Mouse (Mus musculus) midbrain, embryonic 11.5 days (tissue): ENCODE results near the gene Galnt2. TPM values are rescaled to one million over a fixed set of nuclear protein-coding genes. Genes with fewer than 3 reads are reported as not detected.

Source experiments
- ATAC-seq: fragments of 200-750 bp; cut with Nextera tagmentation; 2 replicates; pipeline ENCODE4 v1.8.0; 2017; ENCODE audit warnings: moderate TSS enrichment, moderate library complexity; ENCODE audit not compliant: low FRiP score
- DNase-seq: peaks from one replicate; pipeline ENCODE4 v3.0.0; 2015; ENCODE audit warnings: low spot score; ENCODE audit errors: missing footprints
- H3K27ac ChIP-seq: fragments of 300-500 bp; sonication (generic); 2 replicates; pipeline ENCODE4 v1.5.1; 2014; ENCODE audit warnings: low read depth, low read length
- H3K27me3 ChIP-seq: fragments of 300-500 bp; sonication (generic); 2 replicates; pipeline ENCODE4 v1.6.1; 2014; ENCODE audit warnings: mild to moderate bottlenecking, low read length, moderate library complexity, mixed read lengths; ENCODE audit not compliant: control insufficient read depth, insufficient read depth
- H3K36me3 ChIP-seq: fragments of 300-500 bp; sonication (generic); 2 replicates; pipeline ENCODE4 v1.6.1; 2014; ENCODE audit warnings: mild to moderate bottlenecking, low read length, moderate library complexity, mixed read lengths; ENCODE audit not compliant: control insufficient read depth, insufficient read depth
- H3K4me1 ChIP-seq: fragments of 300-500 bp; sonication (generic); 2 replicates; pipeline ENCODE4 v1.6.1; 2014; ENCODE audit warnings: low read length; ENCODE audit not compliant: control insufficient read depth, insufficient read depth
- H3K4me2 ChIP-seq: fragments of 300-500 bp; sonication (generic); 2 replicates; pipeline ENCODE4 v1.6.1; 2014; ENCODE audit warnings: mild to moderate bottlenecking, moderate library complexity
- H3K4me3 ChIP-seq: fragments of 300-500 bp; sonication (generic); 2 replicates; pipeline ENCODE4 v1.5.1; 2014; ENCODE audit warnings: low read depth, low read length
- H3K9ac ChIP-seq: fragments of 300-500 bp; sonication (generic); 2 replicates; pipeline ENCODE4 v1.6.1; 2014; ENCODE audit warnings: low read length
- H3K9me3 ChIP-seq: fragments of 300-500 bp; sonication (generic); 2 replicates; pipeline ENCODE4 v1.6.1; 2016; ENCODE audit warnings: low read length; ENCODE audit not compliant: control insufficient read depth
- WGBS: fragments of 180-500 bp; shearing (Covaris S2); extraction: QIAGEN DNeasy Blood & Tissue Kit; methylation state at CpG from one replicate; pipeline ENCODE4 v1.1.7; 2014; 5-methylcytosine and 5-hydroxymethylcytosine counted together
- polyA plus RNA-seq: library from polyadenylated mRNA; unstranded; fragments of >200 nt; fragmentation: Nextera tagmentation; extraction: Ambion mirVana; gene quantifications from 2 replicates; pipeline ENCODE4 v1.2.1, GENCODE M21; 2014

Gene Galnt2
- polyA plus RNA-seq, 1 experiment from 2014 or later = 76.6 TPM

DNA sequence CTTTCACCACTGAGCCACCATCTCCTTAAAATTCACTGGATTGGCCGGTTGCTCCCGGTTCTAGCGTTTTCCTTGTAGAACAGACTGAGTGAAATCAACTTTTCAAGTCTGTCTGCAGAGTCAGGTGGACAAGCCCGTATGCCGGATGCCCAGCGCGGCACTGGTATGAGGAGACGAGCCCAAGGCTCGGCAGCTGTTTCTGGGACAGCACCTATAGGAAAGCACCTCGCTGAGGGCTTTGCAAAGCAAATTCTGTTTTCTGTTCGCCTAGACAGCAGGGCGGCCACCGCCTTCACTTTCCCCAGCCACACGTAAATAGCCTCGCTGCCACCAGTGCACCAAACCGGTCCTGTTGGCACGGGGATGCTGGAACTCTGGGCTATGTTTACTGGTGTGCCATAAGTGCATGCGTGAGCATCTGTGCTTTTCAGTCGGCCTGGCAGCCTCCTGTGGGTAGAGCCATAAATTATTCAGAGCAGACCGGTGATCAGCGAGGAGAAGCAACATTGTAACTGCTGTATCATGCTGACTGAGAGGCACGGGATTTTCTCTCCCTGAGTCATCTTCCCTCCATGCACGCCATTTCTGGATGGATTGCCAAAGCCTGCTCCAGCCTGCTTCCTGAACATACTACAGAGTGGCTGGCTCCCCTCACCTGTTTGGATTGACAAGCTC lies 155.2 kb downstream of the Galnt2 start:
- 87% methylated on average over 23 of the region's 23 CpGs for WGBS
- H3K9ac ChIP-seq = no peak overlapping the region
- H3K4me3 ChIP-seq = no peak overlapping the region
- DNase-seq = no peak
- no peaks in the 10 kb centered on the region for H3K9me3 ChIP-seq
- H3K4me1 ChIP-seq = peaks cover 3% of the 10 kb centered on the region; the same call in 1 of the 2 replicates
- H3K27me3 ChIP-seq = no peaks in the 10 kb centered on the region
- ATAC-seq = no peak
- H3K36me3 ChIP-seq = no peaks in the 10 kb centered on the region
- no peak overlapping the region for H3K27ac ChIP-seq
- no peak overlapping the region for H3K4me2 ChIP-seq

DNA sequence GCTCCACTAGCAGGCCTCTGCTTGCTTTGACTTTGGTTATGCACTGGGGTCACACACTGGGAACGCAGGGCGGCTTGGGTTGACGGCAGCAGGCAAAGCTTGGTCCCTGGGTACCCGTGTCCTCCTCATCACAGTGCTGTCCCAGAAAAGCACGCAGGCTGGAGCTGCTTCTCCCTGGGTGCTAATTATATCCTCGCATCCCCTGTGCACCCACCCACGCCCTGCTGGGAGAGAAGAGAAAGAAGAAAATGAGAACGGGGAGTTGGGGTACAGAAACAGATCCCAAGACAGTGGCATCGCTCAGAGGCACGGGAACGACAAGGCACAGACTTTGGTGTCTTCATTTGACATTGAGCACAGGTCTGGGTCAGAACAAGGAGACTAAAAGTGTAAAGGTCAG lies 158.3 kb downstream of the Galnt2 start:
- H3K27me3 ChIP-seq = no peaks in the 10 kb centered on the region
- H3K9ac ChIP-seq = no peak overlapping the region
- H3K9me3 ChIP-seq = no peaks in the 10 kb centered on the region
- ATAC-seq (no peak), DNase-seq (no peak)
- no peak overlapping the region for H3K4me3 ChIP-seq
- H3K36me3 ChIP-seq = no peaks in the 10 kb centered on the region
- 84% methylated on average over 11 of the region's 11 CpGs for WGBS
- no peaks in the 10 kb centered on the region for H3K4me1 ChIP-seq
- no peak overlapping the region for H3K27ac ChIP-seq
- no peak overlapping the region for H3K4me2 ChIP-seq

DNA sequence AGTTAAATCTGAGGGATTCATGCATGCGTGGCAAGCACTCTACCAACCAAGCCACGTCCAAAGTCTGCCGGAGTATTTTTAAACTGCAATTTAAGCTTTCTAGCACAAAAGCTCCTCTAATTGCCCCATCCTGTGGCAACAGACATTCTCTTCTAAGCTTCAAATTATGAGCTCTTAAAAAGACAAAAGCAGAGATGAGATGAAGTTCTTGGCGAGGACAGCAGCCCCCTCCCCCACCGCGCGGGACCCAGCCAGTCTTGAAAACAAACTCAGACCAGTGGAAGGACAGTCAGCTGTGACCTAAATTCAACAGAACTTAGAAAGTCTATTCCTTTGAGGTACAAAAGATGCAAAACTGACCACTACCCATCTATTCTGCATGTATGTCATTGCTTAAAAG lies 160.0 kb downstream of the Galnt2 start:
- H3K4me1 ChIP-seq = no peaks in the 10 kb centered on the region

DNA sequence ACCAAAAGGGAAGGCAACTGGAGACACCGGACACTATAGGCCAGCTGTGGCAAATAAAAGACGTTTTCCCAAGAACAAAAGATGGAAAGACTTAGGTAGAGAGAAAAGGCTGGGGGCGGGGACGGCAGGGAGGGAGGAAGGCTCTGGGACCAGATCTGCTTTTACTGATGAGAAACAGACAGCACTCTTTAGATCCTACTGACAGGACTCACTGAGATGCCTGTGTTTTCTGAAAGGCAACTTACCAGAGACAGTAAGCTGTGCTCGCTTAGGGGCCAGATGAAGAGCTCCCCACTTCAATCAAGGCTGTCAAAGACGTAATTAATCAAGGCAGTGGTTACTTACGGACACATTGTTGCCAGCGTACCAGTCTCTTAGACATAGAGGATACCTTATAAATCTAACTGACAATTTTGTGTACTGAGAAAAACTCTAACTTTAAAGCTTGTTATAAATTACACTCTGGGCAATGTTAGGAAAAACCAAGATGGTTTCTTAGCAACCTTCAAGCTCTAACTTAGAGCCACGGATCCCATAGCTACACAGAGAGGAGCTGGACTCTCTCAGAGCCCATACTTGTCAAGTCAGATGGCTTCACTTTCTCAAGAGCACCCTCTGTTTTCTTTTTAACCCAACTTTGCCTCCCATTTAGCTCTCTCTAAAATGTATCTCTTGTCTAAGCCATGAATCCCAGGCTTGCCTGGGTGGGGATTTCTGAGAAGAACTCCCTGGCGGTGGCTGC lies 161.3 kb downstream of the Galnt2 start:
- Histone ChIP-seq H3K9ac (no peak overlapping the region), H3K9me3 (no peaks in the 10 kb centered on the region), H3K27me3 (no peaks in the 10 kb centered on the region), H3K36me3 (no peaks in the 10 kb centered on the region), H3K4me1 (no peaks in the 10 kb centered on the region), H3K27ac (no peak overlapping the region), H3K4me2 (no peak overlapping the region), H3K4me3 (no peak overlapping the region)
- ATAC-seq (no peak), DNase-seq (peak; percentile 49)
- WGBS = 61% methylated on average over 10 of the region's 10 CpGs

More for the DNA sequence above, 160.0 kb downstream of the Galnt2 start:
- Histone ChIP-seq H3K27me3 (no peaks in the 10 kb centered on the region), H3K4me3 (no peak overlapping the region), H3K4me2 (no peak overlapping the region), H3K9me3 (no peaks in the 10 kb centered on the region), H3K27ac (no peak overlapping the region), H3K9ac (no peak overlapping the region), H3K36me3 (no peaks in the 10 kb centered on the region)
- DNase-seq = peak; percentile 8
- no peak for ATAC-seq
- 86% methylated on average over 7 of the region's 7 CpGs for WGBS

DNA sequence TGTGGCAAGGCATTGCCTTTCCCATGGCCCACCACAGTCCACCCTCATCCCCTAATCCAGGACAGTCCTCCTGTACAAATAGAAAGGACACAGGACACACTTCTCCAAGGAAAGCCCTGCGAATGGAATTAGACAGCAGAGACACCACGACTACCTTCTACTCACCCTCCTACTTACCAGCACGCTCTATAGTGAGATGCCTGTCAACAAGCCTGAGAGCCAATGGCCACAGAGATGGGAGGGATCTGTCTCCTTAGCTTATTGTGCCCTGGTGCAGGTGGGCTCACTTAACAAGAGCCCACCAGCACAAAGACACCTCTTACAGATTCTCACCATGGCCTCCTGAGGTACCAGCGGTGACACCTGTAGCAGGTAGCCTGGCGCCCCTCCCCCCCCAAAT lies 161.8 kb downstream of the Galnt2 start:
- 90% methylated on average over 5 of the region's 5 CpGs for WGBS
- Histone ChIP-seq H3K4me3 (no peak overlapping the region), H3K9ac (no peak overlapping the region), H3K4me1 (no peaks in the 10 kb centered on the region), H3K36me3 (no peaks in the 10 kb centered on the region), H3K9me3 (no peaks in the 10 kb centered on the region), H3K4me2 (no peak overlapping the region), H3K27me3 (no peaks in the 10 kb centered on the region), H3K27ac (no peak overlapping the region)
- ATAC-seq = no peak
- DNase-seq = peak; percentile 37

DNA sequence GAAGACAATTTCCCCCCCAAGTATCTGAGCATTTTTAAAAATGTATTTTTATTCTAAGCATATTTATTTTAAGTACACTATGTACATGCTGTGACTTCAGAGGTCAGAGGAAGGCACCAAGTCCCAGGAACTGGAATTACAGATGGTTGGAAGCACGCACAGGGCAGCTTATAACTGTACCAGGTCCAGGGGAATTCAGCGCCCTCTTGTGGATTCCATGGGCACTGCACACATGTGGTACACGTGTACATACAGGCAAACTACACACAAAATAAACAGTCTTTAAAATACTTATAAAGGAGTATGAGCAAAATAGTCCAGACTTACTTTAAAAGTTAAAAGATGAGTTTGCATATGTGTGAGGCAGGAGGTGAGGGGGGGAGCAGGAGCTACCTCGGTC lies 162.7 kb downstream of the Galnt2 start:
- DNase-seq (peak; percentile 84), ATAC-seq (no peak)
- no peak overlapping the region for H3K4me2 ChIP-seq
- no peaks in the 10 kb centered on the region for H3K27me3 ChIP-seq
- WGBS = 82% methylated on average over 4 of the region's 4 CpGs
- H3K9ac ChIP-seq = no peak overlapping the region
- H3K4me1 ChIP-seq = no peaks in the 10 kb centered on the region
- H3K4me3 ChIP-seq = no peak overlapping the region
- no peaks in the 10 kb centered on the region for H3K9me3 ChIP-seq
- H3K27ac ChIP-seq = no peak overlapping the region
- H3K36me3 ChIP-seq = no peaks in the 10 kb centered on the region

DNA sequence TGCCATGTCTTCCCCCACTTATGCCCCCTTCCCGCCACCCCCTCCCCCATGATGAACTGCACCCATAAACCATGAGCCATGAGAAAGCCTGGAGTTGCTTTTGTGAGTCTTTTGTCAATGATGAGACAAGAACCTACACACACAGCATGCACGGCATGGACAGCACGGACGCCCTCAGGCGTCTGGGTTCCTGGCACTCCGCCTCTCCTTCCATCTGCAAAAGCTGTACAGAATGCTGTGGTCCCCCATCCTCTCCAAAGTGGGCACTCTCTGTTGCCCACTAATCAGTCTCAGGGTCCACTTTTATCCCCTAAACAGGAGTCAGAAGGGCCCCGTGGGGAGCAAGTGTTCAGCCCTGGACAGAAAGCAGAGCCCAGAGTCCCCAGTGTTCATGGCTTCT lies 163.8 kb downstream of the Galnt2 start:
- WGBS = 87% methylated on average over 7 of the region's 7 CpGs
- ATAC-seq (no peak), DNase-seq (peak; percentile 26)
- H3K36me3 ChIP-seq = no peaks in the 10 kb centered on the region
- no peak overlapping the region for H3K9ac ChIP-seq
- no peaks in the 10 kb centered on the region for H3K4me1 ChIP-seq
- H3K27ac ChIP-seq = no peak overlapping the region
- H3K9me3 ChIP-seq = no peaks in the 10 kb centered on the region
- no peak overlapping the region for H3K4me3 ChIP-seq
- H3K4me2 ChIP-seq = no peak overlapping the region
- H3K27me3 ChIP-seq = no peaks in the 10 kb centered on the region

Other genes with a start within 250 kb of the Galnt2 start
- gene Abcb10, start 248.3 kb upstream of the Galnt2 start, polyA plus RNA-seq = 18.3 and 19.1 TPM in 2 replicates
- gene Taf5l, start 210.0 kb upstream of the Galnt2 start, polyA plus RNA-seq = 34.8 and 40.2 TPM in 2 replicates
- gene Urb2, start 209.9 kb upstream of the Galnt2 start, polyA plus RNA-seq = 6.9 and 7.1 TPM in 2 replicates
- gene Pgbd5, start 208.3 kb downstream of the Galnt2 start, polyA plus RNA-seq = 3.8 and 4.5 TPM in 2 replicates